Mouse (Mus musculus): Measurements from ENCODE around the gene Myo16.

Myo16 gene

GRCm38 (mm10) chr8:10633360-10634140, 479.8 kb downstream of the Myo16 start:
- DNase-seq, result no peak

GRCm38 (mm10) chr8:10634421-10634820, 480.7 kb downstream of the Myo16 start:
- DNase-seq, result no peak

- DNase-seq, result no peak
Observed at GRCm38 (mm10) chr8:10638871-10639270, 485.2 kb downstream of the Myo16 start.

- no peak for DNase-seq
Observed at GRCm38 (mm10) chr8:10640176-10640810, 486.6 kb downstream of the Myo16 start.

GRCm38 (mm10) chr8:10640859-10641258, 487.1 kb downstream of the Myo16 start:
- no peak for DNase-seq

GRCm38 (mm10) chr8:10641343-10641742, 487.6 kb downstream of the Myo16 start:
- DNase-seq, result no peak

GRCm38 (mm10) chr8:10643244-10643643, 489.5 kb downstream of the Myo16 start:
- no peak for DNase-seq

GRCm38 (mm10) chr8:10644481-10644880, 490.8 kb downstream of the Myo16 start:
- no peak for DNase-seq

GRCm38 (mm10) chr8:10645740-10646139, 492.0 kb downstream of the Myo16 start:
- no peak for DNase-seq

GRCm38 (mm10) chr8:10646485-10646884, 492.8 kb downstream of the Myo16 start:
- no peak for DNase-seq

- DNase-seq, result no peak
Observed at GRCm38 (mm10) chr8:10651546-10652315, 498.0 kb downstream of the Myo16 start.

GRCm38 (mm10) chr8:10653282-10653681, 499.6 kb downstream of the Myo16 start:
- DNase-seq, result no peak

GRCm38 (mm10) chr8:10654922-10655518, 501.3 kb downstream of the Myo16 start:
- DNase-seq, result no peak

GRCm38 (mm10) chr8:10663770-10664470, 510.2 kb downstream of the Myo16 start:
- DNase-seq, result no peak

- DNase-seq, result no peak
Observed at GRCm38 (mm10) chr8:10664861-10665543, 511.3 kb downstream of the Myo16 start.

- no peak for DNase-seq
Observed at GRCm38 (mm10) chr8:10665821-10666283, 512.1 kb downstream of the Myo16 start.

- DNase-seq, result no peak
Observed at GRCm38 (mm10) chr8:10671862-10672548, 518.3 kb downstream of the Myo16 start.

- no peak for DNase-seq
Observed at GRCm38 (mm10) chr8:10677840-10678410, 524.2 kb downstream of the Myo16 start.

- DNase-seq, result no peak
Observed at GRCm38 (mm10) chr8:10681926-10682325, 528.2 kb downstream of the Myo16 start.

GRCm38 (mm10) chr8:10683088-10683487, 529.4 kb downstream of the Myo16 start:
- no peak for DNase-seq

All from right cerebral cortex, postnatal 25 days (tissue).